Mouse (Mus musculus): Measurements from ENCODE around the gene Oas1d. TPM values are rescaled to one million over a fixed set of nuclear protein-coding genes. Genes with fewer than 3 reads are reported as not detected.

Oas1d gene
- polyA plus RNA-seq, 1 experiment from 2014 or later: not detected

- H3K4me3 ChIP-seq: no peak overlapping the region
- 63% methylated on average over 10 of the region's 10 CpGs for WGBS
- no peak for ATAC-seq (ENCODE audit: insufficient number of reproducible peaks, insufficient read depth, low FRiP score, low TSS enrichment)
- H3K9me3 ChIP-seq: no peaks in the 10 kb centered on the region
- no peak overlapping the region for H3K4me2 ChIP-seq (replicated peaks)
- no peaks in the 10 kb centered on the region for H3K4me1 ChIP-seq
- H3K27me3 ChIP-seq: no peaks in the 10 kb centered on the region
- no peak overlapping the region for H3K9ac ChIP-seq
- no peaks in the 10 kb centered on the region for H3K36me3 ChIP-seq
- no peak overlapping the region for H3K27ac ChIP-seq
Observed at GRCm38 (mm10) chr5:120942076-120942475, 27.7 kb downstream of the Oas1d start.

- no peaks in the 10 kb centered on the region for H3K36me3 ChIP-seq
- H3K4me3 ChIP-seq: no peak overlapping the region
- WGBS: 72% methylated on average over 10 of the region's 10 CpGs
- no peaks in the 10 kb centered on the region for H3K27me3 ChIP-seq
- H3K27ac ChIP-seq: no peak overlapping the region
- no peak overlapping the region for H3K9ac ChIP-seq
- no peaks in the 10 kb centered on the region for H3K4me1 ChIP-seq
- H3K9me3 ChIP-seq: no peaks in the 10 kb centered on the region
- no peak overlapping the region for H3K4me2 ChIP-seq (replicated peaks)
- no peak for ATAC-seq (ENCODE audit: insufficient number of reproducible peaks, insufficient read depth, low FRiP score, low TSS enrichment)
Observed at GRCm38 (mm10) chr5:120952242-120952770, 38.0 kb downstream of the Oas1d start.

- Histone ChIP-seq H3K4me2 (replicated peaks) (no peak overlapping the region), H3K36me3 (no peaks in the 10 kb centered on the region), H3K4me1 (no peaks in the 10 kb centered on the region), H3K9ac (no peak overlapping the region), H3K27ac (no peak overlapping the region), H3K9me3 (no peaks in the 10 kb centered on the region), H3K4me3 (no peak overlapping the region), H3K27me3 (no peaks in the 10 kb centered on the region)
- WGBS: 15% methylated on average over 5 of the region's 5 CpGs
- no peak for ATAC-seq (ENCODE audit: insufficient number of reproducible peaks, insufficient read depth, low FRiP score, low TSS enrichment)
Observed at GRCm38 (mm10) chr5:120953974-120954373, 39.6 kb downstream of the Oas1d start.

- Histone ChIP-seq H3K27me3 (no peaks in the 10 kb centered on the region), H3K4me1 (no peaks in the 10 kb centered on the region), H3K9me3 (peaks cover 6% of the 10 kb centered on the region; the same call in 1 of the 2 replicates), H3K36me3 (no peaks in the 10 kb centered on the region), H3K4me2 (replicated peaks) (no peak overlapping the region), H3K9ac (no peak overlapping the region), H3K4me3 (no peak overlapping the region), H3K27ac (no peak overlapping the region)
- 56% methylated on average over 4 of the region's 4 CpGs for WGBS
- ATAC-seq (ENCODE audit: insufficient number of reproducible peaks, insufficient read depth, low FRiP score, low TSS enrichment): no peak
Observed at GRCm38 (mm10) chr5:120961004-120961403, 46.7 kb downstream of the Oas1d start.

- WGBS: 87% methylated on average over 4 of the region's 4 CpGs
- no peak for ATAC-seq (ENCODE audit: insufficient number of reproducible peaks, insufficient read depth, low FRiP score, low TSS enrichment)
- Histone ChIP-seq H3K9me3 (peaks cover 2% of the 10 kb centered on the region; the same call in 1 of the 2 replicates), H3K27me3 (no peaks in the 10 kb centered on the region; the same call in 1 of the 2 replicates), H3K9ac (no peak overlapping the region), H3K4me3 (no peak overlapping the region), H3K4me2 (replicated peaks) (no peak overlapping the region), H3K4me1 (no peaks in the 10 kb centered on the region), H3K36me3 (no peaks in the 10 kb centered on the region), H3K27ac (no peak overlapping the region)
Observed at GRCm38 (mm10) chr5:120966156-120966555, 51.8 kb downstream of the Oas1d start.

GRCm38 (mm10) chr5:120966894-120967293 is 52.6 kb downstream of the Oas1d start:
- 84% methylated on average over 8 of the region's 8 CpGs for WGBS
- Histone ChIP-seq H3K27me3 (no peaks in the 10 kb centered on the region; the same call in 1 of the 2 replicates), H3K9ac (no peak overlapping the region), H3K9me3 (no peaks in the 10 kb centered on the region), H3K4me1 (no peaks in the 10 kb centered on the region), H3K27ac (no peak overlapping the region), H3K4me2 (replicated peaks) (no peak overlapping the region), H3K4me3 (no peak overlapping the region), H3K36me3 (no peaks in the 10 kb centered on the region)
- no peak for ATAC-seq (ENCODE audit: insufficient number of reproducible peaks, insufficient read depth, low FRiP score, low TSS enrichment)

GRCm38 (mm10) chr5:120967355-120968133 is 53.2 kb downstream of the Oas1d start:
- Histone ChIP-seq H3K4me3 (no peak overlapping the region), H3K4me1 (no peaks in the 10 kb centered on the region), H3K9ac (no peak overlapping the region), H3K4me2 (replicated peaks) (no peak overlapping the region), H3K36me3 (no peaks in the 10 kb centered on the region), H3K27ac (no peak overlapping the region), H3K9me3 (no peaks in the 10 kb centered on the region), H3K27me3 (no peaks in the 10 kb centered on the region; the same call in 1 of the 2 replicates)
- WGBS: 81% methylated on average over 13 of the region's 13 CpGs
- no peak for ATAC-seq (ENCODE audit: insufficient number of reproducible peaks, insufficient read depth, low FRiP score, low TSS enrichment)

- H3K36me3 ChIP-seq: no peaks in the 10 kb centered on the region
- ATAC-seq (ENCODE audit: insufficient number of reproducible peaks, insufficient read depth, low FRiP score, low TSS enrichment): no peak
- no peak overlapping the region for H3K4me2 ChIP-seq (replicated peaks)
- no peaks in the 10 kb centered on the region; the same call in 1 of the 2 replicates for H3K27me3 ChIP-seq
- no peak overlapping the region for H3K4me3 ChIP-seq
- no peak overlapping the region for H3K9ac ChIP-seq
- no peaks in the 10 kb centered on the region for H3K4me1 ChIP-seq
- H3K9me3 ChIP-seq: no peaks in the 10 kb centered on the region
- 54% methylated on average over 4 of the region's 4 CpGs for WGBS
- H3K27ac ChIP-seq: no peak overlapping the region
Observed at GRCm38 (mm10) chr5:120968134-120968532, 53.8 kb downstream of the Oas1d start.

GRCm38 (mm10) chr5:120968799-120969198 is 54.5 kb downstream of the Oas1d start:
- no peaks in the 10 kb centered on the region; the same call in 1 of the 2 replicates for H3K27me3 ChIP-seq
- no peaks in the 10 kb centered on the region for H3K36me3 ChIP-seq
- H3K4me3 ChIP-seq: no peak overlapping the region
- H3K9me3 ChIP-seq: no peaks in the 10 kb centered on the region
- no peaks in the 10 kb centered on the region for H3K4me1 ChIP-seq
- H3K9ac ChIP-seq: no peak overlapping the region
- H3K27ac ChIP-seq: no peak overlapping the region
- no peak for ATAC-seq (ENCODE audit: insufficient number of reproducible peaks, insufficient read depth, low FRiP score, low TSS enrichment)
- WGBS: 82% methylated on average over 8 of the region's 8 CpGs
- H3K4me2 ChIP-seq (replicated peaks): no peak overlapping the region

GRCm38 (mm10) chr5:120969703-120970102 is 55.4 kb downstream of the Oas1d start:
- no peak overlapping the region for H3K9ac ChIP-seq
- H3K4me1 ChIP-seq: no peaks in the 10 kb centered on the region
- H3K4me2 ChIP-seq (replicated peaks): no peak overlapping the region
- no peaks in the 10 kb centered on the region for H3K9me3 ChIP-seq
- H3K27ac ChIP-seq: no peak overlapping the region
- no peaks in the 10 kb centered on the region for H3K36me3 ChIP-seq
- H3K4me3 ChIP-seq: no peak overlapping the region
- no peak for ATAC-seq (ENCODE audit: insufficient number of reproducible peaks, insufficient read depth, low FRiP score, low TSS enrichment)
- H3K27me3 ChIP-seq: no peaks in the 10 kb centered on the region; the same call in 1 of the 2 replicates
- 33% methylated on average over 4 of the region's 4 CpGs for WGBS

Measured in embryonic facial prominence, embryonic 12.5 days (tissue).